ENCODE assay signal across 24 mouse cellular contexts in the genomic region with DNA sequence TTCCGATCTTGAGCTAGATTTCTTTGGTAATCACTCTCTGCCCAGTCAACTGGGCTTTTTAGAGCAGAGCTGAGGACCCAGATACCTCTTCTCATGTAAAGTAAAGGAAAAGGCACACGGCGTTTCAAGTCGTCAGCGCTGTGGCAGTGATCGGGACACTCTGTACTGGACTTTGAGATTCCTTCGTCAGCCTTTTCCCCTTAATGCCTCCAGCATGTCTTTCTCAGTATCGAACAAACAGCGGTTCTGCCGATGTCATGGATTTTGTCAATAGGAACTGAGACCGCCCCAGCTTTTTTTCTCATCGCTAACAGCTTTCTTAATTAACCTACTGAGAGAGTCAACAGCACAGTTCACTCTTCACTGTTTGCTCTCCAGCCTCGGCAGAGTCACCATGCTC.
DNase-seq lines count a peak whose midpoint lies in the region; ATAC-seq and TF ChIP-seq lines count a peak whose summit lies in the region.
"Had no signal": no experiment of that assay in that cellular context is flagged by ENCODE, and none has a peak within 500 bp of the region (broad histone marks: within the 10 kb centered on the region; RNA-seq: fewer than 3 reads in every experiment).

No protein-coding gene starts in this region.

- H3K4me3 ChIP-seq in intestine, postnatal 0 days (ENCODE audit: low read depth, low read length) = no peak overlapping the region
- H3K4me3 ChIP-seq in intestine, embryonic 16.5 days (ENCODE audit: low read length) = no peak overlapping the region
- H3K4me3 ChIP-seq in liver, embryonic 11.5 days (ENCODE audit: low read depth, low read length) = no peak overlapping the region
- no peak overlapping the region for H3K4me3 ChIP-seq in liver, embryonic 12.5 days
- H3K4me3 ChIP-seq in stomach, embryonic 16.5 days (replicated peaks; ENCODE audit: low read length) = no peak overlapping the region
- H3K4me3 ChIP-seq: forebrain, embryonic 10.5 days; forebrain, embryonic 13.5 days; gastrocnemius, adult 2 months; heart, embryonic 12.5 days; heart, embryonic 15.5 days had no signal

- H3K4me2 ChIP-seq in intestine, postnatal 0 days (replicated peaks; ENCODE audit: low read depth) = no peak overlapping the region
- H3K4me2 ChIP-seq in intestine, embryonic 16.5 days (ENCODE audit: low read depth, low read length) = no peak overlapping the region
- peak overlapping the region; percentile 7; the same call in 1 of the 2 replicates for H3K4me2 ChIP-seq in liver, embryonic 11.5 days
- no peak overlapping the region for H3K4me2 ChIP-seq in liver, embryonic 12.5 days
- H3K4me2 ChIP-seq in stomach, embryonic 16.5 days (ENCODE audit: low read depth, low read length) = peak overlapping the region; percentile 3; the same call in 1 of the 2 replicates
- H3K4me2 ChIP-seq: forebrain, embryonic 13.5 days; heart, embryonic 12.5 days; heart, embryonic 15.5 days; hindbrain, embryonic 14.5 days had no signal

- H3K4me1 ChIP-seq in intestine, postnatal 0 days (replicated peaks; ENCODE audit: control insufficient read depth, insufficient read depth, low read length) = no peaks in the 10 kb centered on the region
- no peaks in the 10 kb centered on the region for H3K4me1 ChIP-seq in intestine, embryonic 16.5 days (ENCODE audit: control insufficient read depth, insufficient read depth, low read length)
- H3K4me1 ChIP-seq in liver, embryonic 11.5 days (replicated peaks; ENCODE audit: control insufficient read depth, insufficient read depth, low read length) = no peaks in the 10 kb centered on the region
- no peaks in the 10 kb centered on the region for H3K4me1 ChIP-seq in liver, embryonic 12.5 days
- no peaks in the 10 kb centered on the region for H3K4me1 ChIP-seq in stomach, embryonic 16.5 days (ENCODE audit: control insufficient read depth, insufficient read depth, low read length)
- H3K4me1 ChIP-seq: forebrain, embryonic 10.5 days; forebrain, embryonic 13.5 days; heart, embryonic 12.5 days; heart, embryonic 15.5 days had no signal

- H3K9ac ChIP-seq in intestine, postnatal 0 days (ENCODE audit: low read depth, low read length) = no peak overlapping the region
- H3K9ac ChIP-seq in intestine, embryonic 16.5 days (ENCODE audit: low read depth, low read length) = no peak overlapping the region
- no peak overlapping the region for H3K9ac ChIP-seq in liver, embryonic 11.5 days (ENCODE audit: low read depth, low read length)
- H3K9ac ChIP-seq in liver, embryonic 12.5 days = no peak overlapping the region
- no peak overlapping the region for H3K9ac ChIP-seq in stomach, embryonic 16.5 days (ENCODE audit: low read length)
- H3K9ac ChIP-seq: forebrain, embryonic 13.5 days; heart, embryonic 12.5 days; heart, embryonic 15.5 days; hindbrain, embryonic 14.5 days had no signal

- ATAC-seq in intestine, postnatal 0 days = peak; percentile 92
- ATAC-seq in intestine, embryonic 16.5 days = no peak
- ATAC-seq in liver, embryonic 11.5 days (replicated peaks; ENCODE audit: low FRiP score) = no peak
- ATAC-seq in liver, embryonic 12.5 days = no peak
- ATAC-seq in stomach, embryonic 16.5 days (ENCODE audit: insufficient read depth, low FRiP score) = no peak
- ATAC-seq: forebrain, embryonic 13.5 days; forebrain, embryonic 16.5 days; Patski had no signal

- no peak overlapping the region; the same call in 1 of the 2 replicates for H3K27ac ChIP-seq in intestine, postnatal 0 days (ENCODE audit: low read depth, low read length)
- H3K27ac ChIP-seq in intestine, embryonic 16.5 days (ENCODE audit: low read length) = no peak overlapping the region
- H3K27ac ChIP-seq in liver, embryonic 11.5 days (ENCODE audit: low read depth, low read length) = no peak overlapping the region
- no peak overlapping the region for H3K27ac ChIP-seq in liver, embryonic 12.5 days
- H3K27ac ChIP-seq in stomach, embryonic 16.5 days (ENCODE audit: low read length) = no peak overlapping the region
- H3K27ac ChIP-seq: forebrain, embryonic 10.5 days; forebrain, embryonic 13.5 days; gastrocnemius, adult 2 months; heart, embryonic 15.5 days; hindbrain, embryonic 14.5 days had no signal

- DNase-seq in liver, embryonic 11.5 days (ENCODE audit: low spot score) = no peak
- peak; percentile 68 for DNase-seq in yolk sac, embryonic 10.5 days (ENCODE audit: low spot score)
- DNase-seq in neural tube, embryonic 10.5 days (ENCODE audit: extremely low spot score, low spot score) = no peak
- DNase-seq: adrenal gland, postnatal 10 days; adrenal gland, postnatal 36 days; B cell, adult 2 months; cerebellum, adult 18-20 months; cerebellum, adult 9-10 months; cerebellum, postnatal 14 days; gastrocnemius, adult 2 months; gastrocnemius, postnatal 14 days had no signal

- WGBS in intestine, postnatal 0 days = 49% methylated on average over 13 of the region's 13 CpGs
- 63% methylated on average over 13 of the region's 13 CpGs for WGBS in intestine, embryonic 16.5 days
- 80% methylated on average over 13 of the region's 13 CpGs for WGBS in liver, embryonic 11.5 days
- WGBS in liver, embryonic 12.5 days (ENCODE audit: insufficient replicate concordance) = 70% methylated on average over 13 of the region's 13 CpGs
- 70% methylated on average over 13 of the region's 13 CpGs for WGBS in stomach, embryonic 16.5 days

- H3K27me3 ChIP-seq in intestine, postnatal 0 days (replicated peaks; ENCODE audit: control insufficient read depth, insufficient read depth, low read length) = no peaks in the 10 kb centered on the region
- no peaks in the 10 kb centered on the region for H3K27me3 ChIP-seq in intestine, embryonic 16.5 days (replicated peaks; ENCODE audit: control insufficient read depth, insufficient read depth, low read length)
- H3K27me3 ChIP-seq in liver, embryonic 11.5 days (replicated peaks; ENCODE audit: control insufficient read depth, insufficient read depth, low read length) = no peaks in the 10 kb centered on the region
- no peaks in the 10 kb centered on the region for H3K27me3 ChIP-seq in liver, embryonic 12.5 days (replicated peaks)
- no peaks in the 10 kb centered on the region for H3K27me3 ChIP-seq in stomach, embryonic 16.5 days (ENCODE audit: control insufficient read depth, insufficient read depth, low read length)
- H3K27me3 ChIP-seq: CH12.LX; forebrain, embryonic 13.5 days; heart, embryonic 12.5 days; heart, embryonic 15.5 days; Patski had no signal

- no peak for TF ChIP-seq CTCF in intestine, postnatal 0 days (IDR thresholded peaks at IDR 0.05; ENCODE audit: low read depth)

- H3K9me3 ChIP-seq in intestine, postnatal 0 days (ENCODE audit: control insufficient read depth) = no peaks in the 10 kb centered on the region
- no peaks in the 10 kb centered on the region for H3K9me3 ChIP-seq in intestine, embryonic 16.5 days (ENCODE audit: control insufficient read depth, low read length)
- H3K9me3 ChIP-seq in liver, embryonic 11.5 days (ENCODE audit: control insufficient read depth, low read length) = no peaks in the 10 kb centered on the region
- H3K9me3 ChIP-seq in liver, embryonic 12.5 days (replicated peaks) = no peaks in the 10 kb centered on the region
- no peaks in the 10 kb centered on the region for H3K9me3 ChIP-seq in stomach, embryonic 16.5 days (replicated peaks; ENCODE audit: control insufficient read depth, low read length)
- H3K9me3 ChIP-seq: forebrain, embryonic 10.5 days; forebrain, embryonic 13.5 days; G1E; heart, embryonic 12.5 days; heart, embryonic 15.5 days had no signal

- no peaks in the 10 kb centered on the region for H3K36me3 ChIP-seq in intestine, postnatal 0 days (ENCODE audit: control insufficient read depth, insufficient read depth)
- no peaks in the 10 kb centered on the region for H3K36me3 ChIP-seq in intestine, embryonic 16.5 days (ENCODE audit: control insufficient read depth, insufficient read depth, low read length)
- H3K36me3 ChIP-seq in liver, embryonic 11.5 days (ENCODE audit: control insufficient read depth, insufficient read depth, low read length) = no peaks in the 10 kb centered on the region
- H3K36me3 ChIP-seq in liver, embryonic 12.5 days = no peaks in the 10 kb centered on the region
- H3K36me3 ChIP-seq in stomach, embryonic 16.5 days (ENCODE audit: control insufficient read depth, insufficient read depth, low read length) = no peaks in the 10 kb centered on the region
- H3K36me3 ChIP-seq: forebrain, embryonic 10.5 days; G1E; heart, embryonic 12.5 days; heart, embryonic 15.5 days had no signal

Comparison
In these comparisons a context has a peak if more than half of its experiments do, and no peak if none do; other contexts are left out.
1. H3K4me2 ChIP-seq: peak in liver, embryonic 11.5 days (single experiment) and stomach, embryonic 16.5 days (single experiment); none in intestine, postnatal 0 days (single experiment), intestine, embryonic 16.5 days (single experiment) and liver, embryonic 12.5 days (single experiment).